Mouse (Mus musculus): ENCODE data around the gene Ece1. TPM values are rescaled to one million over a fixed set of nuclear protein-coding genes. Genes with fewer than 3 reads are reported as not detected.

Gene Ece1
- polyA plus RNA-seq, 1 experiment from 2014 or later, result 28.6 TPM

DNA sequence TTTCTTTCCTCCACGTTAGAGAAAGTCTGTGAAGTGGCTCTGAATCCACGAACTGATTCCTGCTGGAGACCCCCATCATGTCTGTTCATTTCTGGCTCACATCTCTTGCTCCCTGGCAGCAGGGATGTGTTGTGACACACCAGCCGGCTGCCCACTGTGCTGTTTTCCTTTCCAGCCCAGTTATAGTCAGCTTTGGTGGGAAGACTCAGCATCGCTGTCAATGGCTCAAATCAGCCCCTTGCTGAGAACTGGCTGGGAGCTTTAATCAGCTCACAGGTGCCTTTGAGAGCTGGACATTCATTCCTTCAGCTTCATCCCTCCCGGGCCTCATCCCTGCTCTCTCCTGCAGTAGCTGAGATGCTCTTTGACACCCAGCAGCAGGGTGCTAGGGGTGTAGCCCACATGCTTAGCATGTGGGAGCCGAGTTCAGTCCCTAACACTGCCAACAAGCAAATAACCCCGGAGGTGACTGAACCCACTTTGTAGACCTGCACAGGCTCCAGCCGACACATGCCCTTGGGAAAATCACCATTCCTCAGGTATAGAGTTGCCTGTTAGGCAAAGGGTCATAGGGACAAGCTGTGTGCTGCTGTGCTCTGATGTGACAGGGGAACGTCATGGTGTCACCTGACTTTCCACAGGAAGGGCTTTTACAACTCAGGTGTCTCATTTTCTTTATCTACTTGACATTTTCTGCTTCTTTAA, 80.9 kb downstream of the Ece1 start:
- DNase-seq (ENCODE audit: extremely low spot score, low spot score), result no peak
- peaks cover 76% of the 10 kb centered on the region for H3K36me3 ChIP-seq (replicated peaks)
- 43% methylated on average over 9 of the region's 9 CpGs for WGBS

DNA sequence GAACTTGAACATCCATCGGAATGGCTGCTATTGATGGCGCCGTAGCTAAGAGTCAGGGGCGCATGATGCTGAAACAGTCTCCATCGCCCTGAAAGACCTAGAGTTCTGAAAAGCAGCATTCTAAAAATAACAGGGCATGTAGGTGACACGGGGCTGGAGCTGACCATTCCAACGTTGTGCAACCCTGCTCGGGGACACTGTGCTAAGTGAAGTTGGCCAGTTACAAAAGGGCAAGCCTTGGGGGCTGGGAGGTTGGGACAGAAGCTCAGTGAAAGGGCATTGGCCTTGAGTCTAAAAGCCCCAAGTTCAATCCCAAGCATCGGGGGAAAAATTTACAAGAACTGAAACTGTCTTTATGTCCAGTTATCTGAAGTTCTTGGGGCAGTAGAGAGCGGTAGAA, 81.5 kb downstream of the Ece1 start:
- 91% methylated on average over 10 of the region's 10 CpGs for WGBS
- Histone ChIP-seq H3K9me3 (no peaks in the 10 kb centered on the region), H3K4me1 (peaks cover 25% of the 10 kb centered on the region), H3K4me3 (no peak overlapping the region), H3K36me3 (replicated peaks) (peaks cover 76% of the 10 kb centered on the region), H3K27me3 (ENCODE audit: poor library complexity, severe bottlenecking) (no peaks in the 10 kb centered on the region; the same call in 1 of the 2 replicates), H3K27ac (no peak overlapping the region)
- no peak for DNase-seq (ENCODE audit: extremely low spot score, low spot score)

More for the DNA sequence above, 80.9 kb downstream of the Ece1 start:
- Histone ChIP-seq H3K27me3 (ENCODE audit: poor library complexity, severe bottlenecking) (no peaks in the 10 kb centered on the region; the same call in 1 of the 2 replicates), H3K4me1 (peaks cover 25% of the 10 kb centered on the region), H3K4me3 (no peak overlapping the region), H3K27ac (peak overlapping the region; percentile 8; the same call in 1 of the 2 replicates), H3K9me3 (no peaks in the 10 kb centered on the region)

DNA sequence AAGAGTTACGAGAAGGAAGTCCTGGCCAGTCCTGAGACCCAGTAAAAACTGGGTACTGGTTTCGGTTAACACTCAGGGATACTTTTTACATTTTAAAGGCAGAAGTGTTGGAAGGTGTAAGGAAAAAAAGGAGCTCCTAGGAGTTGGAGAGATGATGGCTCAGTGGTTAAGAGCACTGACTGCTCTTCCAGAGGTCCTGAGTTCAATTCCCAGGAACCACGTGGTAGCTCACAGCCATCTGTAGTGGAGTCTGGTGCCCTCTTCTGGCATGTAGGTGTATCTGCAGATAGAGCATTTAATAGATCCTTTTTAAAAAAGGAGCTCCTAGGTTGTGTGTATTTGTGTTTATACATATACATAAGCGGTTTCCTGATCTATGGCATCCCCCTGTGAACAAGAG, 83.3 kb downstream of the Ece1 start:
- Histone ChIP-seq H3K9me3 (no peaks in the 10 kb centered on the region), H3K27ac (no peak overlapping the region), H3K4me1 (peaks cover 24% of the 10 kb centered on the region), H3K4me3 (no peak overlapping the region), H3K27me3 (ENCODE audit: poor library complexity, severe bottlenecking) (no peaks in the 10 kb centered on the region), H3K36me3 (replicated peaks) (peaks cover 76% of the 10 kb centered on the region)
- 66% methylated on average over 4 of the region's 4 CpGs for WGBS
- no peak for DNase-seq (ENCODE audit: extremely low spot score, low spot score)

DNA sequence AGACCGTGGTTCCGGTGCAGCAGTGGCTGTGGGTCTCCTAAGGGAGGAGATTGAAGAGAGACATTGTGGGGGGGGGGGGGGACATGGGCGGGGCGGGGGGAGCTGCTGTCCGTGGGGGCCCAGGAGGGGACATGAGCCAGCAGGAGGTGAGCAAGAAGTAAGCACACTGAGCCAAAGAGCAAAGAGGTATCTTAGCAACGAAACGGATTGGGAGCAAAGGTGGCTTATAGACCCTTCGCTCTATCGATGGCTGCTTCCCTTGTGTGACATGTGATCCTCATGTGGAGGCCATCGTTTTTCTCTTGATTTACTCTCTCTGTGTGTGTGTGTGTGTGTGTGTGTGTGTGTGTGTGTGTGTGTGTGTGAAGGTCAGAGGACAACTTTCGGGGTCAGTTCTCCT, 84.4 kb downstream of the Ece1 start:
- Histone ChIP-seq H3K4me3 (no peak overlapping the region), H3K9me3 (no peaks in the 10 kb centered on the region), H3K27me3 (ENCODE audit: poor library complexity, severe bottlenecking) (no peaks in the 10 kb centered on the region), H3K27ac (no peak overlapping the region), H3K36me3 (replicated peaks) (peaks cover 72% of the 10 kb centered on the region), H3K4me1 (peaks cover 18% of the 10 kb centered on the region)
- DNase-seq (ENCODE audit: extremely low spot score, low spot score), result no peak
- WGBS, result 89% methylated on average over 9 of the region's 11 CpGs

DNA sequence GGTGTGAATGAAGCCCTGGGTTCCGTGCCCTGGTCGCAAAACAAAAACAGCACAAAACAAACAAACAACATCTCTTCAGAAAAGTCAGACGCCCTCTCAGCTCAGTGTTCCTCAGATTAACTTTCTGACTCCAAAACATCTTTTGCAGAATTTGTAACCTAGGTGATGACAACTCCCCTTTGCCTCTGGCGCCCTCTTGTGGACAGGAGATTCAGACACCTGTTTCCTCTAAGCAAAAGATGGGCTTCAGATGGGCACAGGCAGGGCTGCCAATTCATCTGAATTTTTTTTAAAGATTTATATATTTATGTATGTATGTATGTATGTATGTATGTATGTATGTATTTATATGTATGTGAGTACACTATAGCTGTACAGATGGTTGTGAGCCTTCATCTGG, 90.8 kb downstream of the Ece1 start:
- Histone ChIP-seq H3K36me3 (replicated peaks) (peaks cover 71% of the 10 kb centered on the region), H3K27me3 (ENCODE audit: poor library complexity, severe bottlenecking) (no peaks in the 10 kb centered on the region), H3K27ac (no peak overlapping the region), H3K4me3 (no peak overlapping the region), H3K4me1 (no peaks in the 10 kb centered on the region), H3K9me3 (no peaks in the 10 kb centered on the region)
- peak; percentile 75 for DNase-seq (ENCODE audit: extremely low spot score, low spot score)
- WGBS, result 36% methylated on average over 4 of the region's 4 CpGs

DNA sequence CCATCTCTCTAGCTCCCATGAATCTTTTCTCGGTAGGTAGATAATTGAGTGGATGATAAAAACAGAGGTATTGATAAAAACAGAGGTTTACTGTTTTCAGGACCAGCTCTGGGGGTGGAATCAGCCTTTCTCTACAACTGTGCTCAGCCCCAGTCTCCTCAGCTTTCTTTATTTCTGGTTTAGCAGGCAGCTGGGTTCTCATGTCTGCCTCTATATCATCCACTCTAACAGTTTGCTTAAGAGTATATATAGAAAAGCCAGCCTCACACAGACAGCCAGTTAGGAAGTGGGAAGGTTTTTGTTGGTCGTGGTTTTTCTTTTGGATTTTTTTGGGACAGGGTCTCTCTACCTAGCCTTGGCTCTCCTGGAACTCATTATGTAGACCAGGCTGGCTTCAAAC, 92.1 kb downstream of the Ece1 start:
- DNase-seq (ENCODE audit: extremely low spot score, low spot score), result no peak
- peaks cover 1% of the 10 kb centered on the region; the same call in 1 of the 2 replicates for H3K9me3 ChIP-seq
- H3K36me3 ChIP-seq (replicated peaks), result peaks cover 69% of the 10 kb centered on the region
- no peak overlapping the region for H3K4me3 ChIP-seq
- WGBS, result 92% methylated on average over 2 of the region's 2 CpGs
- H3K4me1 ChIP-seq, result no peaks in the 10 kb centered on the region
- no peak overlapping the region for H3K27ac ChIP-seq
- no peaks in the 10 kb centered on the region for H3K27me3 ChIP-seq (ENCODE audit: poor library complexity, severe bottlenecking)

DNA sequence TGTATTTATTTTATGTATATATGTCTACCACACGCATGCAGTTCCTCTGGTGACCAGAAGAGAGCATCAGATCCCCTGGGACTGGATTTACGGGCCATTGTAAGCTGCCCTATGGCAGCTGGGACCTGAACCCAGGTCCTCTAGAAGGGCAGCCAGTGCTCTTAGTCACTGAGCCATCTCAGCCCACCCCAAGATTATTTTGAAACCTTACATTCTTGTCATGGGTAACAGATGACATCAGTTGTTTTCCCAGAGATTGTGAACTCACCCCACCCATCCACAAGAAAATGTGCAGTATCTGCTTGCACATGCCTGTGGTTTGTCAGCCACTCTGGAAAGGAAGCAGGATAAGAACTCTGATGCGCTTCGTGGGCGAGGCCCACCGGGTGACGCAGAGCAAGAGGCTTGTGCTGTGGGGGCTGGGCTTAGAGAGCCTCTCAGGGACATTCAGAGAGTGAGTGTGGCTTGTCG, 92.9 kb downstream of the Ece1 start:
- WGBS, result 93% methylated on average over 8 of the region's 8 CpGs
- Histone ChIP-seq H3K36me3 (replicated peaks) (peaks cover 69% of the 10 kb centered on the region), H3K9me3 (peaks cover 9% of the 10 kb centered on the region; the same call in 1 of the 2 replicates), H3K27me3 (ENCODE audit: poor library complexity, severe bottlenecking) (no peaks in the 10 kb centered on the region), H3K4me3 (no peak overlapping the region), H3K27ac (no peak overlapping the region), H3K4me1 (no peaks in the 10 kb centered on the region)
- no peak for DNase-seq (ENCODE audit: extremely low spot score, low spot score)

DNA sequence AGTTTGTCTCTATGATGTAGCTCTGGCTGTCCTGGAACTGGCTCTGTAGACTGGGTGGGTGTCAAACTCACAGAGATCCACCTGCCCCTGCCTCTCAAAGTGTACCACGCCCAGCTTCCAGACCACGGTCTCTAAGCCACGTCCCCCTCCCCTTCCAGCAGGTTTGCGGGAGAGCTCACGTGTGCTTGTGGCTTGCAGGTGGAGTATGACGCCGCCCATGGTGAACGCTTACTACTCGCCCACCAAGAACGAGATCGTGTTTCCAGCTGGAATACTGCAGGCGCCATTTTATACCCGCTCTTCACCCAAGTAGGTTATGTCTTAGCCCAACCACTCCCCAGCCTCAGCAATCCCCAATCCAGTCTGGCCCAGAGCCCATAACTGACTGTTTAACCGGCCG, 94.2 kb downstream of the Ece1 start:
- Histone ChIP-seq H3K4me3 (no peak overlapping the region), H3K36me3 (replicated peaks) (peaks cover 72% of the 10 kb centered on the region), H3K27ac (no peak overlapping the region), H3K9me3 (peaks cover 9% of the 10 kb centered on the region; the same call in 1 of the 2 replicates), H3K4me1 (no peaks in the 10 kb centered on the region), H3K27me3 (ENCODE audit: poor library complexity, severe bottlenecking) (no peaks in the 10 kb centered on the region)
- 97% methylated on average over 15 of the region's 15 CpGs for WGBS
- no peak for DNase-seq (ENCODE audit: extremely low spot score, low spot score)

DNA sequence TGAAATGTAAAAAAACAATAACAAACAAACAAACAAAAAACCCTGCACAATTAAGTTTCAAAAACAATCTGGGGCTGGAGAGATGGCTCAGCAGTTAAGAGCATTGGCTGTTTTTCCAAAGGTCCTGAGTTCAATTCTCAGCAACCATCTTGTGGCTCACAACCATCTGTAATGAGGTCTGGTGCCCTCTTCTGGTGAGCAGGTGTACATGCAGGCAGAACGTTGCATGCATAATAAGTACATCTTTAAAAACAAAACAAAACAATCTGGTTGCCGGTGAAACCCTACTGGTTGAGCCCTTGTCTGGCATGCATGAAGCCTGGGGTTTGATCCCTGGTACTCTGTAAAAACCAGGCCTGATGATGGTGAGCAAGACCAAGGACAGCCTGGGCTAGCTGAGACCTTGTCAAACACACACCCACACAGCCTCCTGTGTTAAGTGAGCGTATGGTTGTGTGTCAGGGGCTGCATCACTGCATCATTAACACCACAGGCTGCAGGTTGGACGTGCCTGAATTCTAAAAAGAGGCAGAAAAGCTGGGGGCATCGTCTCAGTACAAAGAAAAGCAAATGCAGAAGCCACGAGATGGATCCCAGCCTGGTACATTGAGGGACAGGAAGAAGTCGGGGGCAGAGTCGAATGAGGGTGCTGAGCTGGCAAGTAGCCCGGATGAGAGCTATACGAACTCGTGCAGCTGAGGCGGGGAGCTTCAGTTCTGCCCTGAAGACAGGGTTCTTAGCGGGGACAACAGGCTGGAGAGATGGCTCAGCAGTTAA, 98.0 kb downstream of the Ece1 start:
- Histone ChIP-seq H3K27me3 (ENCODE audit: poor library complexity, severe bottlenecking) (no peaks in the 10 kb centered on the region), H3K4me3 (no peak overlapping the region), H3K9me3 (peaks cover 9% of the 10 kb centered on the region; the same call in 1 of the 2 replicates), H3K36me3 (replicated peaks) (peaks cover 94% of the 10 kb centered on the region), H3K4me1 (no peaks in the 10 kb centered on the region), H3K27ac (no peak overlapping the region)
- DNase-seq (ENCODE audit: extremely low spot score, low spot score), result no peak
- WGBS, result 86% methylated on average over 13 of the region's 13 CpGs

DNA sequence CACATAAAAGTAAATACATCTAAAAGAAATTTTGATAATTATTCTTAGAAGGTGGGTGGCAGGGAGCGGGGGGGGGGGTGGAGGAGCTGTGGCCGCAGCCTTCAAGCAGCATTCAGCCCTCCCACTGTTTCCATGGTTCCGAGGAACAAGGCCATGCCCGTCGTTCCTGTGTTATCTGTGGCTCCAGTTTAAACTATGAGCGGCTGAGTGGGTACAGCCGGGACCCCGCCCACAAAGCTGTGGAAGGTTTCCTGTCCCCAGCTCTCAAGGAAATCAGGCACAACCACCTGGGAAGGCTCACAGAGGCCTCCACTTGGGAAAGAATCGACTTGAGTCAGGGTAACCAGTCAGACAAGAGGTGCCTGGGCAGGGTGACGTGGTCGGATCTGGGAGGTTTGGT, 98.7 kb downstream of the Ece1 start:
- peaks cover 9% of the 10 kb centered on the region; the same call in 1 of the 2 replicates for H3K9me3 ChIP-seq
- no peaks in the 10 kb centered on the region for H3K4me1 ChIP-seq
- WGBS, result 89% methylated on average over 11 of the region's 11 CpGs
- no peaks in the 10 kb centered on the region for H3K27me3 ChIP-seq (ENCODE audit: poor library complexity, severe bottlenecking)
- H3K36me3 ChIP-seq (replicated peaks), result peaks cover 87% of the 10 kb centered on the region
- no peak for DNase-seq (ENCODE audit: extremely low spot score, low spot score)
- no peak overlapping the region for H3K4me3 ChIP-seq
- H3K27ac ChIP-seq, result no peak overlapping the region

DNA sequence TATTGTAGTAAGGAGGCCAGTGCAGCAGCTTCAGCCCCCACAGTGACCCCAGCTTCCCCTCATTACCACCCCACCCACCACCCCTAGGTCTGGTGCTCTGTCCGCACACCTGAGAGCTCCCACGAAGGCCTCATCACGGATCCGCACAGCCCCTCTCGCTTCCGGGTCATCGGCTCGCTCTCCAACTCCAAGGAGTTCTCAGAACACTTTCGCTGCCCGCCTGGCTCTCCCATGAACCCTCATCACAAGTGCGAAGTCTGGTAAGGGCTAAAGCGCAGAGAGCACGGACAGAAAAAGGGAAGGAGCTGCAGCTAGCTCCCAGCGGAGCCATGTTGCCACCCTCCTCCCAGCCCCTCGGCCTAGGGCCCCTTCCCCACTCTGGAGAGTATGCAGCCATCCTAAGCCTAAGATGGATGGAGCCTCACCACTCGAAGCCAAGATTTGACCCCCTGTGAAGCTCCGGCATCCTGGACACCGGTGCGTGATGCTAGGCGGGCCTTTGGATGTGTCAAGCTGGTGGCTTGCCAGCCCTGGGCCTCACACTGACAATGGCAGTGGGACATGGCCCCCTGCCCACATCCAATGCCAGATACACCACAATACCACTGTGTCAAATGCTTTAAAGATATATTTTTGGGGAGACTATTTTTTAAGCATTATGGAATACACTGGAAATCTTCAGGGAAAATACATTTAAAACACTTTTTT, 100.8 kb downstream of the Ece1 start:
- no peaks in the 10 kb centered on the region for H3K27me3 ChIP-seq (ENCODE audit: poor library complexity, severe bottlenecking)

DNA sequence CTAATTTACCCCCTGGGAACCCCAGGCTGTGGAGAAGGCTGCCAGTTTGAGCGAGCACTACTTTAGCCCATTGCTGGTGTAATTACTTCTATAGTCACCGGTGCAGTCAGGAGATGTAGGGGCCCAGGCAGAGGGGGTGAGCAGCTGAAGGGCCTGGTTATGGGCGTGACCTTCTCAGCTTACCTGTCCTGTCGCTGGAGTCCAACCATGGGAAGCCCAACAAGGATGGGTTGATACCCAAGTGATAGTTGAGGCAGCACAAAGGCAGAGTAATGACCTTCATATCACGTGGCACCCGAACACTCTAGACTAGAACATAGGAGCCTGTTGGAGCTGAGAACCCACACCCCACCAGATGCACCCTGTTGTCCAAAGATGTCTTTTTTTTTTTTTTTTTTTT, 101.4 kb downstream of the Ece1 start:
- 93% methylated on average over 6 of the region's 6 CpGs for WGBS
- no peaks in the 10 kb centered on the region for H3K4me1 ChIP-seq
- no peak overlapping the region for H3K27ac ChIP-seq
- H3K36me3 ChIP-seq (replicated peaks), result peaks cover 62% of the 10 kb centered on the region
- no peak overlapping the region for H3K4me3 ChIP-seq
- no peaks in the 10 kb centered on the region for H3K27me3 ChIP-seq (ENCODE audit: poor library complexity, severe bottlenecking)
- no peak for DNase-seq (ENCODE audit: extremely low spot score, low spot score)
- H3K9me3 ChIP-seq, result peaks cover 9% of the 10 kb centered on the region; the same call in 1 of the 2 replicates

More for the DNA sequence above, 100.8 kb downstream of the Ece1 start:
- DNase-seq (ENCODE audit: extremely low spot score, low spot score), result no peak
- no peaks in the 10 kb centered on the region for H3K4me1 ChIP-seq
- H3K36me3 ChIP-seq (replicated peaks), result peaks cover 67% of the 10 kb centered on the region
- H3K9me3 ChIP-seq, result peaks cover 9% of the 10 kb centered on the region; the same call in 1 of the 2 replicates
- 93% methylated on average over 20 of the region's 20 CpGs for WGBS
- no peak overlapping the region for H3K27ac ChIP-seq
- no peak overlapping the region for H3K4me3 ChIP-seq

Data from forebrain, embryonic 10.5 days (tissue).